Mouse (Mus musculus): ENCODE data around the gene Enpp1.
A peak's percentile ranks its signal among the peaks of the same experiment; 100 is the strongest.

The Enpp1 gene

DNA sequence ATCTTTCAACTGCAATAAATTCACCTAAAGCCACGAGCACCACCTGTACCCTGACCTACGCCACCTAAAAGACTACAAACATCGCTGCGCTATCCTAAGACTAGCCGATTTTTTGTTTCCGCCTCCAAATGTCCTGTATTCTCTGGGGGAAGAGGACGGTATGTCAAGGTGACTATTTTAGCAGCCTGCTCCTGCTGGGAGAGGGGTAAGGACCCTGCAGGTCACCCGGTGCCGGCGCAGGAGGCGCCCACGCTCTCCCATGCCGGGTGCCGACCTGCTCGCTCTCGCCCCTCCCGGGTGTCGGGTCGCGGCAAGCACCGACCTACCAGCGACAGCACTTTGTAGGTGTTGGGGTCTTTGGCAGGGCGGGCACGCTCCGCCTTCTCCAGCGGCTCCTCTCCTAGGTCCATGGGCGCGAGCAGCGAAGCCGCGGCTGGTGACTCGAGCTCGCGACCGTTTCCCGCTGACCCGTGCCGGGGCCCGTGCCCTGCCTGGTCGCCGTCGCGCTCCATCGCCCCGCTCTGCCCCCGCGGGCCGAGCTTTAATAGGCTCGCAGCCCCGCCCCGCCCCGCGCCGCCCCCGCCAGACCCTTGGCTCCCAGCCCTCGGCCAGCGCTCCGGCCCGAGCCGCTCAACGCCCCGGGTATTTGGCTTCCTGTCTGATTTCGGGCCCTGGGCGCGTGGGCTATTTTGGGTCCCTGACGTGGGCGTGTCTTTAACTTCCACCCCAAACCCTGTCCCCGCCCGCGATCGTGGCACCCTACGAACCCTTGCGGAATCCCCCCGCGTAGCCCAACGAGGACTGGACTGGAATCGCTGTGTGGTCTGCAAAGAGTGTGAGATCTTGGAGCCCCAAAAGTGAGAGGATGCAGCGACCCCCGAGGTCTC is at the start of gene Enpp1:
Gene Enpp1, minus strand, starts transcription at position 680 of the 887 bp plus-strand sequence.
- peak; percentile 7 to 19 for DNase-seq (ENCODE audit: low spot score in 2 of 2)

DNA sequence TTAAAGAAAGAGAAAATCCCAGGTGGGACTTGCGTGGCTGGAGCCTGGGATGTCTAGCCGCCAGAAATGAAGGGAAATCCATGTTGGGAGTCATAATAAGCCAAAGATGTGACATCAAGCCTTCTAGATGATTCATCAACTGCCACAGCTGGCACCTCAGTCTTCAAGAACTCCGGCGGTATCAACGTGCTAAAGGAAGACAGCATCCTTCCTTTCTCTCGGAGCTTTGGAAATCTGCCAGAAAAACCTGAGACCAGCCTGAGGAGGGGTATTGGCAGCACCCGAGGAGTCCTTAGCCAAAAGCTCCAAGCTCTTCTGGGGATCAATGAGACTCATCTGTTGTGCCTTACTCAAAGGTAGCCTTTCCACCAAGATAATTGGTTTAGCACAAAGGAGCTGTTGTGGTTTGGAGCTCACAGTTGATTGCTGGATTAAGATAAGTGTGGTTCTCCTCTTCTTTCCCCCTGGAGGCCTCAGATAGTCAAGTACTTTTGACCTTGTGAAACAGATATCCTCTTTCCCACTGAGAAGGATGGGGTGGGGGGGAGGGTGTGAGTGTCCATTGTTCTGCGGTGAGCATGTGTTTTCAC is 46.5 kb upstream of the Enpp1 start:
- peak in 1 of 2 experiments; percentile 4 for DNase-seq (ENCODE audit: low spot score in 2 of 2)

DNA sequence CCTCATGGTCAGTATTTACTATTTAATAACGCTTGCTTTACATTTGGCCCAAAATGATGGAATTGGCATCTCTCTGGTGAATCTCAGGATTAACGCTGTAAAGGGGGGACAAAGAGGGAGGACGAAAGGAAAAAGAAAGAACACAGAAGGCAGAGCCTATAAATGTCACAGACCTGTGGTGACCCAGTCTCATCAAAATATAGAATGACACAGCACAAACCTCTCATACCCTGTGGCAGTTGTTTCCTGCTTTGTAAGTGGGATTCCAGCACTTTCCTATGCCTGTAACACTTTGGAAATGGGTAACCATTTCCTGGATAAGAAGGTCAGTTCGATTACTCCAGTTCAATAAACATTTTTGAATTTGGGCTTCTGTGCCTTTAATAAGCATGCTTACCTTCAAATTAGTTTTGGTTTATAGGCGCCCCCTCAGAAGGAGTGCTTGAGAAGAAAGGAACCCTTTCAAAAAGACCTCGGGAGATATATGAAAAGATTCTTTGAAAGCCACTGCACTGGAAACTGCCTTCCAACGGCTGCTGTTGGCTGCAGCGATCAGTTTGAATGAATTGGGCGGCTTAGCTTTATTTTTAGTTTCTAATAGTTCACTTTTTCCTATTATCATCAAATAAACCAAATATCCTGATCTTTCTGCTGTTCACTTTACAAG is 43.0 kb upstream of the Enpp1 start:
- DNase-seq (ENCODE audit: low spot score in 2 of 2) = no peak

DNA sequence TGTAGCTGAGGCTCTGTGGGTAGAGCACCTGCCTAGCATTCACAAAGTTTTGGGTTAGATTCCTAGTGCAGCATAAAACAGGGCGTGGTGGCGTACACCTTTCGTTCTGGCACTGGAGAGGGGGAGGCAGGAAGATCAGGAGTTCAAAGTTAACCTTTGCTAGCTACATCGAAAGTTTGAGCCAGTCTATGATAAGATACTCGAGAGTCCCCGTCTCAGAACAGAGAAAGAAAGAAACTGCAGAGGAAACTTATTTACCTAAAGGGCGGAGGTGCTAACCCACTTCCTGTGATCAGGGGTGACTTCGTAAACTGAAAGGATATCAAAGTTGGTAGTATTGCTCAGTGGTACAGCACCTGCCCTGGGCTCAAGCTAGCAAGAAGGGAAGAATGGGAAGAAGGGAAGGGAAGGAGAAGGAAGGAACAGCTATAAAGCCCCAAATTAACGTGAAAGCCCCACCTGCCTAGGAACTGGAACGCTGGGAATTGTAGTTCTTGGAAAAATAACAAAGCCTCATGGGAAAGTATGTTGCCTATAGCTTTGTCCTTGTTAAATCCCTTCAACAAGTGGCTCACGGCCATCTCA is 42.4 kb upstream of the Enpp1 start:
- DNase-seq (ENCODE audit: low spot score in 2 of 2) = no peak

DNA sequence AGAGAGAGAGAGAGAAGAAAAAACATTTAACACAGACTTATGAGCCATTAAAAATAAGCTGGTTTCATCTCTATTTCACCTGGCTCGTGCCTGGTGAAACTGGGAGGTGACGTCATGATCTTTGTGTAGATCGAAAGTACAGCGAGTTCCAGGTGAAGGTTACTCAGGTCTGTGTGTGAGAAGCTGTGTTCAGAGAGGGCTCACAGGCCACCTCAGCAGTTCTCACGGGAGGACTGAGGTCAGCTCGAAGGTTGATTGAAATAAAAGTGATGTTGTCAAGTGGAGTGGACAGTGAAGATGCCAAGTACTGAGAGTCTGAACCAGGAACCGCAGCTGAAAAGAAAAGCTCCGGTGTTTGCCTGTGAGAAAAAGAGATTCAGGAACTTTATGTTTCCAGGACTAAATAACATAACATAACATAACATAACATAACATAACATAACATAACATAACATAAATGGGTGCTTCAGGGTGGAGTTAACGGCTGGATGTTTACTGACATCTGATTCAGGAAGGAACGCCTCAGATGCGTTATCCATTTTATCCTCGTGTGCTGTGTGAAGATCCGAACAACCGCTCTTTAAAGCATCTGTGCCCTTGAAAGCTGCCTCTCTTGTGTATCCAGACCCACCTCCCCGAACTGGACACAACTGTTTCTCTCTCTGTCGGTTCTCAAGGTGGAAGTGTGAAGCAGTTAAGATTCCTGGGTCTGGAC is 41.7 kb upstream of the Enpp1 start:
- no peak for DNase-seq (ENCODE audit: low spot score in 2 of 2)

DNA sequence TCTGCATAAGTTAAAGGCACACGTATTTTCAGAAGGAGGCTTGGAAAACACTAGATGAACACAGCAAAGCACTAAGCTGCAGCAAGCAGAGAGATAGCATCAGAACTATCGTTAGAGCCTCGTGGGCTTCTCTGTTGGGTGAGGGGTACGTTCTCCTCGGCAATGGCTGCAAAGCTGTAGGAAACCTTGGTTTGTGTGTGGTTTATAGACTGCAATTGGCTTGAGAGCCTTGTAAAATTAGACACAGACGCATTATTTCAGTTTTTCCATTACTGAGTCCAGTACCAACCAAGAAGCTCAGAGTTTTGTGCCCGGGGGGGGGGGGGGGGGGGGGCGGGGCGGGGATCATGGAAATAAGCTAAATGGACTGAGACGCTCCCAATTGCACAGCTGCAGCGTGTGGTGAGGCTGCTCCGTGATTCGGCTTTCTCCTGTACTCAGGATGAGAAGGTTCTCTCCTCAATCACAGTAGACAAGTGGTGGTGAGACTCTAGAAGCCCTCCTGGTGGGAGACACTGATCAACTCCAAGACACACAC is 31.1 kb upstream of the Enpp1 start:
- DNase-seq (ENCODE audit: low spot score in 2 of 2) = no peak

DNA sequence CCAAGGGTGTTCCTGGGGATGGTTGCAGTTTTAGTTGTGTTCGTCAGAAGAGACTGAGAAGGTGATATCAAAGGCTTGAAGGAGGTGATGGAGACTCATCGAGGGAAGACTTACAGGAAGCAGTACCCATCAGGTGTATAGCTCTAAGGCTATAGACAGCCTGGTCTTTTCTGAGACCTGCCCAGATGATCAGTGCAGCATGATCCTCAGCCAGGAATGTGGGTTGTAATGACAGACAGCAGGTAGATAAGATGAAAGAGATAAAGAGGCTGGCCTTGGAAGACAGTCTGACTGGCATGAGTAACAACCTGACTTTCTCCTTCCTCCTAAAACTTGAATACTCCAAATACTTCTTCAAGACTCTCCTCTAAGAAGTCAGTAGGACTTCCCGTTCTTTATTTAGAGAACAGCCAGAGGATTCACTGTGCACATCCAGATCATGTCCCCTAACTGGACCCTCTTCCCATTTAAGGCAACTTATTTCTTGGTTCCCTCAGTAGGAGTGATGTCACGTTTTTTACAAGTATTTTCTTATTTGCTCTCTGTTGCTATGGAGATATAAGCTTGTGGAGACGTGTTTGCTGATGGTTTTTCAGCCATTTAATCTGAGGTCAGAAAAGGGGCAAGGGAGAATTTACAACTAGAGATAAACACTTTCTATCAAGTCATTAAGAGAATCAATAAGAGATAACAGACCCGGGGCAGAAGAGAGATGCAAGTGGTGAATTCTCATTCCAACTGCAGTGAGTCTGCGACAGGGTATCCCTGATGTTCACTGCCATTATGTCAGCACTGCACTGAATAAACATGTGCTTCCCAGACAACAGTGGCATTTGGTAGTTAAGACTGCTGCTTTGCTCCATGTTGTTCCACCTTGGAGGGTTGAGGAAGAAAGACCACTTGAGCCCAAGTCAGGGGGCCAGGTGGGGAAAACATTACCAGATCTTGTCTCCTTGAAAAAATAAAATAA is 29.6 kb upstream of the Enpp1 start:
- DNase-seq (ENCODE audit: low spot score in 2 of 2) = no peak

DNA sequence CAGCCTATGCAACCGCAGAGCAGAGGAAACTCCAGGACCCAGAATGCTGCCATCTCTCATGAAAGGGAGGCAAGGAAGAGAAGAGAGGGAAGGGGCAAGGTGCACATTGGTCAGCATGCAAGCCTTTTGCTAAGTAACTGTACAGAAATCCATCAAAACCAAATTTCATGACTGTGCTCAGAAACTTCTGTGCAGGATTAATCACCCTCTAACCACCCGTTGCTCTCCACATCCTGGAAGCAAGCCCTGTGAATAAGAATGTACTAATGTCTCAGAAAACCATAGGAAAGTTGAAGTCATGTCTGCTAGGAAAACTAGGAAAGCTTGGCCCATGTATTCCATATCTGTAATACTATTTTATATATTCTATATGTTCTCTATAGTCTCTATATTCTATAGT is 27.2 kb upstream of the Enpp1 start:
- DNase-seq (ENCODE audit: low spot score in 2 of 2) = no peak

DNA sequence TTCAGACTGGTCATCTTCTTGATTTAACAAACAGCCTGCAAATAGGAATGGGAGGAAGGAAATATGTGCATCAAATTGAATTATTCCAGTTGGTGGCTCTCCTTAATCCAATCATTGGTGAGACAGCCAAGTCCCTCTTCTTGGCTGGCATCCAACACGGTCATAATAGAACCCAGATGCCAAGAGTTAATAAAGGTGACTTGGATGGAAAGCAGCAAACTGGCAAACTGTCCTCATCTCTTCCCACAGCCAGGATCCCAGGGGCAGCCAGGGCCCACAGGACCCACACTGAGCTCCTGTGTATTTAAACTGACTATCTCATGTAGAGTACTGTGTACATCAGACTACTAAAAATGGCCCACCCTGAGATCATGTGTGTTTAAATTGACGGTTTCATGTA is 26.5 kb upstream of the Enpp1 start:
- DNase-seq (ENCODE audit: low spot score in 2 of 2) = no peak

DNA sequence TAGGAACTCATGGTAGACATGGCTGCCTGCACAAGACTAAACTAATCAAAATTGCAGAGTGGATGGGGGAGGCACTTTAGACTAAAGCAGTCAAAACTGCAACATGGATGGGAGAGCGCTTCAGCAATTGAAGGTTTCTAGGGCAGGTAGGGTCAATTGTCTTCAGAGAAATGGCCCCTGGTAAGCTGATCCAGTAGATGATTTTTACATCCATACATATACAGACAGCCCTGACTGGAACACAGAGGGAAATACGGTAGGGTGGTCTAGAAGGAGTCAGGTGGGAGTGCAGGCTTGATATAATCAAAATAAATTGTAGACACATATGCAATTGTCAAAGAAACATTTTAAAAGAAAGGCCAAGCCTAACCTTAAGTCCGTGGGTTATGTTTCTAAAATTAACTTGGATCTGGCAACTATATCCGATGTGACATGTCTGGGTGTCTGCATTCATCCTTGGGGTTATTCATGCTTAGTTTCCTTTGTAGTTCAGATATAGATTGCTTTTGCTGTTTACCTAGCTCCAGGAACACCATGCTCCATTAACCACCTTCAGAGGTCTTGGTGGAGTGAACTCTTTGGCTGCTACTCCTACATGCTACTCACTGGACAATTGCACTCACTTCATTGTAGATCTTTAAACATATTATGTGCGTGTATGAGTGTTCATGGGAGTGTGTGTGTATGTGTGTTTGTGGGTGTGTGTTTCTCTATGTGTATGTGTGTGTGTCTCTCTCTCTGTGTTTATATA is 23.2 kb upstream of the Enpp1 start:
- DNase-seq (ENCODE audit: low spot score in 2 of 2) = no peak

DNA sequence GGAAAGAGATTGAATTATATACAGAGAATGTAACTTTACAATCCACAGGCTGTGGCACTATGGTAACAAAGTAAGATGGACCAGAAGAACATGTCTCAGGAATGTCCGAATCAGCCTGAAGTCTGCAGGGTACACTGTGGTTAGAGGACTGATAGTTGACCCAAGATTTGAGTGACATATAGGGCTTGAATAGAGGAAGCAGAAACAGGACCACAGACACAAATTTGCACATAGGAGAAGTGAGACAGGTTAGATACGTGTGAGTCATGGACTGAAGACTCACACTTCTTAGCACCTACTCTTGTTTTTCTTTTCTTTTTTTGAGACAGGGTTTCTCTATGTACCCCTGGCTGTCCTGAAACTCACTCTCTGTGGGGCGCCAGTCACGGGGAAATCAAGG is 15.5 kb upstream of the Enpp1 start:
- DNase-seq (ENCODE audit: low spot score in 2 of 2) = no peak

DNA sequence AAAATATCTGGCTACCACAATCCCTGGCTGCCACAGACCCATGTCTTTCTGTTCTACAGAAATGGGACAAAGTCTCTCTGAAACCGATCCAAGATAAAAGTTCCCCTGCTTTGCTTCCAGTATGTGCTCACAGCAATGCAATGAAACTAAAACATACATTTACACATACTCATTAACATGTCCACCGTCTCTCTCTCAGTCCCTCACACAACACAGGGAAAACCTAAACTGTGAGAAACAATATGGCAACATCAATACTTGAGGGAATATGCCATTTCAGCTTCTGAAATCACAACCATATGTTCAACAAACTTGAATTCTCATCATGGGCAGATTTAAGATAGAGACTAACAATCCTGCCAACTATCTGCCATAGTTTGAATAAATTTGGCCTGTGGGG is 13.2 kb upstream of the Enpp1 start:
- no peak for DNase-seq (ENCODE audit: low spot score in 2 of 2)

DNA sequence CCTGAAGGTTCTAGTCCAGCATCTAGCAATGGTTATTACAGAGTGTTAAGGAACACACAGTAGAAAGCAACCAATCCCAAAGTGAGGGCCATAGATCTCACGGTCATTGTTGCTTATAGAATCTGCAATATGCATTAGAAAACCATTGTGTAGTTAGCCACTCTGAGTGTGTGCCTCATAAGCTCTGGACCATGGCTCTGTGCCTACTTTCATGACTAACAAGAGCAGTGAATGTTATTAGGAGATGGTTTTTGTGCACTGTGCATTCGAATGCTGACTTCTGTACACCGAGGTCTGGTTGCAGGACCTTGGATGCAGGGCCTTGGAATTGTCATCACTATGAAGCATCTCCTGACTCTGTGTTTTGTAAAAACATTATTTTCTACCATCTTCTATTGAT is 9.9 kb upstream of the Enpp1 start:
- no peak for DNase-seq (ENCODE audit: low spot score in 2 of 2)

DNA sequence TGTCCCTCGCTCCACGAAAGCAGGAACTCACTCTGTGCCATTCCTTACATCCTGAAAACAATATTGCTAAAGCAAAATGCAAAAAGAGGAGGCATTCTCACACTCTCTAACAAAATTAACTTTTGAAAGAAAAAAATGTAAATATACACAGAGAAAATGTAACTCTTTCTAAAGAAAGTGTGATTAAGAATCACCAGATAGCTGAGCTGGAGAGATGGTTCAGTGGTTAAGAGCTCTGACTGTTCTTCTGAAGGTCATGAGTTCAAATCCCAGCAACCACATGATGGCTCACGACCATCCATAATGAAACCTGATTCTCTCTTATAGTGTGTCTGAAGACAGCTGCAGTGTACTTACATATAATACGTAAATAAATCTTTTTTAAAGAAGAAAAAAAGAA is 7.4 kb upstream of the Enpp1 start:
- no peak for DNase-seq (ENCODE audit: low spot score in 2 of 2)

DNA sequence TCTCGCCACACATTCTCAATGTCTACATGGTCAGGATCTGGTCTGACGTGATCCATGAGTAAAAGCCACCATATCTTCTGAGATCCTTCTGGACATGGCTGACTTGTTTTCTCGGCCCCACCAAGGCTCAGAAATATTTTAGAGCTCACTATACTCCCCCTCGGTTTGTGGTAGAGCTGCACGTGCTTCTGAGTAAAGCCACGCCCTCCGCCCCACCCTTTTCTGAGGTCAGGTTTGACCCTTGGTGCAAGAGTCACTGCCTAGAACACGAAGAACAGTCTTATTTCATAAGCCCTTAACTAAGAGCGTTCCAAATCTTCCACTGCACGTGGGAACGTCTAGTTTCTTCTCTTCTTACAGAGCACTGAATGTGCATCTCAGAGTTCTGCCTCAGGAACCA is 6.8 kb upstream of the Enpp1 start:
- no peak for DNase-seq (ENCODE audit: low spot score in 2 of 2)

DNA sequence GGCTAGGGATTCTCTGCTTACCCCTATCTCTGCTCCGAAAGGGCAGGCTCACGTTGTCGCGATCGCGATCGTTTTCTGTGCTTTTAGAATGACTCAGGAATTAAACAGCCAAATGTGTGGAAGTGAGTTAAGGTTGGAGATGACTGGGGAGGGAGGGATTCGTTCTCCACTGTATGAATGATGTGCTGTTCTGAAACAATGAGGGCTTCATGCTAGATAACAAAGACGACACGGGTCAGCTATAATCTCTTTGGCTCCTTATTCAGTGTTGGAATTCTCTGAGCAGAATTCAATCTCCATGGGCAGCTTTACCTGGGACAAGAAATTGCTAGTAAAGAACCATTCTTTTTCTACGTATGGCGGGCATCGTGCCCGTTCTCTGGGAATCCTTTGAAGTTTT is 6.1 kb upstream of the Enpp1 start:
- no peak for DNase-seq (ENCODE audit: low spot score in 2 of 2)

DNA sequence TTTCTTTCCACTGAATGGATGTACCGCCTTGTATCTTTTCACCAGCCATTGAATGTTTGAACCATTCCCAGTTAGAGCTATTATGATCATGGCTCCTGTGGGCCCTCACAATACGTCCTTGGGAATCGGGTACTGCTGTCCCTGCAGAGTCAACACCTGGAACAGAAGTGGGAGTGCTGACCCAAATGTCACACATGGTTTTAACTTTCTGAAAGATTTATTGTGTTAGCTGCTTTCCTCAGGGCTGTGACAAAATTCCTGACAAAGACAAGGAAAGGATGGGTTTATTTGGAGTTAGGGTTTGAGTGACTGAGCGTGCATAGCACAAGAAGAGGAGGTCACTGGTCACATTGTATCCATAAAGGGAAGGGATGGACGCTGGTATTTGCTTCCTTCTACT is 4.3 kb upstream of the Enpp1 start:
- no peak for DNase-seq (ENCODE audit: low spot score in 2 of 2)

DNA sequence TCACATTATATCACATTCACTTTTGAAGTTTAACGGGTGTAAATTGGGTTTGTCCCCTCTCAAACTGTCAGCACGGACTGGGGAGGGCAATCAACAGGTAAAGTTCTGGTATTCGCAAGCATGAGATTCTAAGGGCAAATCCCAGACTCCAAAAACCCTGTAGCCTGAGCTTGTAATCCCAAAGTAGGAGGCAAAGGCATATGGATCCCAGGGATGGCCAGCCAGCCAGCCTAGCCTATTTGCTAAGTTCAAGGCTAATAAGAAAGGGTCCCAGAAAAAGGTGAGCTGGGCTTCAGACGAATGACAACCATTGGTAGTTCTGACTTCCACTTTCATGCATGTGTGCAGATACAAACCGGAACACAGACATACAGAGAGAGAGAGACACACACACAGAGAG is 942 bp upstream of the Enpp1 start:
- DNase-seq (ENCODE audit: low spot score in 2 of 2) = no peak

DNA sequence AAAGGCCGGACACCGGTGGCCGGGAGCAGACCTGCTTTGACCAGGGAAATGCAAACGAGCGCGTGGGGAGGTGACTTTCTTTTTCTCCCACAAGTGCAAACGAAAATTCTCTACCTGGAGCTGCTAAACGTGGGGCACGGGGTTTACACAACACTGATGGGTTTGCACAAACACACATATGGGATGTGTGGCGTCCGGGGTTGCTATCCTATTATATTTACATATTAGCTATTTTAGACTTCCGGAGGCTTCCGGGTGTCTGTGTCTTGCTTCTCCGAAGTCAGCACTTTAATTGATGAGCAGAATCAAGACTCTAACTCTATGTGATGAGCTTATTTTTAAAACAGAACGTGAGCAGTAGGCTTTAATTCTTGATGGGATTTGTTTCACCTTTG is 405 bp upstream of the Enpp1 start:
- peak in 1 of 2 experiments; percentile 12 for DNase-seq (ENCODE audit: low spot score in 2 of 2)

DNA sequence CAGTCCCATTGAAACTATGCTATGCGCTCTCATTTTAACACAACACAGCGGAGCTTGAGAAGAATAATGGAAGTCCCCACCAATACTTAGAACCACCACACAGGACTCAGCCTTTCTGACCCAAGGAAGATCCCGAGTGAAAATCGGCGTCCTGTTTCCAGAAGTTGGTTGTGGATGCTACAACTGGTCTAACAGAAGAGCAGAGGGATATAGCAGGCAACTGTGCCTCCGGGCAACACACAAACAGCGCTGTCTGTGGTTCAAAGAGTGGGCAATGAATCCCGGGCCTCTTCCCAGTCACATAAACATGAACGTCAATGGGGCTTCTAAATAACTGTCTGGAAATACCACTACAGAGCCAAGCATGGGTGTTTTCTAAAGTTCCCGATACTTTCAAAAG is 888 bp downstream of the Enpp1 start:
- peak in 1 of 2 experiments; percentile 22 for DNase-seq (ENCODE audit: low spot score in 2 of 2)
